Mouse (Mus musculus) left cerebral cortex, postnatal 36 days (tissue): ENCODE measurements around the gene Notch3. TPM values are rescaled to one million over a fixed set of nuclear protein-coding genes. Genes with fewer than 3 reads are reported as not detected.
"Not testable (repeated sequence)": the region's sequence is repeated elsewhere in the genome, so short reads cannot be mapped to it uniquely, and the experiment has no call there.

Experiments used
- DNase-seq, 2 experiments: peaks; one replicate each; pipeline ENCODE4 v3.0.0; 2021 to 2022; ENCODE audit warnings: low spot score in 2 of 2, mixed read lengths in 1 of 2
- intact Hi-C: fragments of 180-260 bp; cut with DNase I; formaldehyde crosslinking; loops from one replicate; pipeline ENCODE4 v1.15.1; 2025
- total RNA-seq, 2 experiments: library from RNA; stranded (reverse); gene quantifications; 2 replicates each; pipeline ENCODE4 v1.2.3; 2021

Gene Notch3
- total RNA-seq = 10 to 100 TPM in 1 of 2 experiments, 1 to 10 TPM in 1; 7.7 to 10.8 TPM

GRCm38 (mm10) chr17:32166687-32167086 lies at the start of gene Notch3:
Gene Notch3, minus strand, starts transcription at chr17:32166852.
- no peak for DNase-seq
- intact Hi-C loops = no loop called here

- DNase-seq, intact Hi-C loops: not testable (repeated sequence)
Measured at GRCm38 (mm10) chr17:32215587-32215986, 48.9 kb upstream of the Notch3 start.

- DNase-seq, intact Hi-C loops: not testable (repeated sequence)
Measured at GRCm38 (mm10) chr17:32211554-32211953, 44.9 kb upstream of the Notch3 start.

- intact Hi-C loops = loop anchor here (5.0 kb wide), 3 partner anchors 47 to 182 kb away; no protein-coding TSS in a partner anchor
- DNase-seq = peak; percentile 43 to 46
Measured at GRCm38 (mm10) chr17:32209752-32210151, 43.1 kb upstream of the Notch3 start.

GRCm38 (mm10) chr17:32209144-32209543 lies 42.5 kb upstream of the Notch3 start:
- intact Hi-C loops = loop anchor here (5.0 kb wide), 3 partner anchors 47 to 182 kb away; no protein-coding TSS in a partner anchor
- DNase-seq = no peak

GRCm38 (mm10) chr17:32207586-32208245 lies 41.1 kb upstream of the Notch3 start:
- intact Hi-C loops = loop anchor here (5.0 kb wide), 3 partner anchors 45 to 180 kb away; no protein-coding TSS in a partner anchor
- DNase-seq = peak in 1 of 2 experiments; percentile 24

- intact Hi-C loops = loop anchor here (5.0 kb wide), 3 partner anchors 43 to 178 kb away; no protein-coding TSS in a partner anchor
Measured at GRCm38 (mm10) chr17:32205345-32205744, 38.7 kb upstream of the Notch3 start.

GRCm38 (mm10) chr17:32202972-32203371 lies 36.3 kb upstream of the Notch3 start:
- intact Hi-C loops = no loop called here
- no peak for DNase-seq

More at GRCm38 (mm10) chr17:32205345-32205744, 38.7 kb upstream of the Notch3 start:
- no peak for DNase-seq

- no peak for DNase-seq
- intact Hi-C loops = no loop called here
Measured at GRCm38 (mm10) chr17:32201086-32201485, 34.4 kb upstream of the Notch3 start.

GRCm38 (mm10) chr17:32199796-32200195 lies 33.1 kb upstream of the Notch3 start:
- intact Hi-C loops = no loop called here
- DNase-seq = no peak

GRCm38 (mm10) chr17:32197156-32197555 lies 30.5 kb upstream of the Notch3 start:
- intact Hi-C loops = no loop called here
- no peak for DNase-seq

- DNase-seq = no peak
- intact Hi-C loops = no loop called here
Measured at GRCm38 (mm10) chr17:32195725-32196124, 29.1 kb upstream of the Notch3 start.

- intact Hi-C loops = no loop called here
- no peak for DNase-seq
Measured at GRCm38 (mm10) chr17:32193010-32193409, 26.4 kb upstream of the Notch3 start.

GRCm38 (mm10) chr17:32189850-32190249 lies 23.2 kb upstream of the Notch3 start:
- DNase-seq = no peak
- intact Hi-C loops = no loop called here

GRCm38 (mm10) chr17:32188863-32189636 lies 22.4 kb upstream of the Notch3 start, which contains the start of gene Ephx3:
Gene Ephx3, minus strand, starts transcription at chr17:32189549.
- no peak for DNase-seq

GRCm38 (mm10) chr17:32183017-32183416 lies 16.4 kb upstream of the Notch3 start:
- DNase-seq = no peak
- intact Hi-C loops = no loop called here

More at GRCm38 (mm10) chr17:32188863-32189636, 22.4 kb upstream of the Notch3 start, which contains the start of gene Ephx3:
- intact Hi-C loops = no loop called here

- intact Hi-C loops = no loop called here
- no peak for DNase-seq
Measured at GRCm38 (mm10) chr17:32179621-32180491, 13.2 kb upstream of the Notch3 start.

GRCm38 (mm10) chr17:32176919-32177318 lies 10.3 kb upstream of the Notch3 start:
- no peak for DNase-seq

GRCm38 (mm10) chr17:32173166-32173565 lies 6.5 kb upstream of the Notch3 start:
- no peak for DNase-seq
- intact Hi-C loops = no loop called here

More at GRCm38 (mm10) chr17:32176919-32177318, 10.3 kb upstream of the Notch3 start:
- intact Hi-C loops = no loop called here
